Mouse (Mus musculus): Measurements from ENCODE around the gene Rps6kc1.

Gene Rps6kc1

DNA sequence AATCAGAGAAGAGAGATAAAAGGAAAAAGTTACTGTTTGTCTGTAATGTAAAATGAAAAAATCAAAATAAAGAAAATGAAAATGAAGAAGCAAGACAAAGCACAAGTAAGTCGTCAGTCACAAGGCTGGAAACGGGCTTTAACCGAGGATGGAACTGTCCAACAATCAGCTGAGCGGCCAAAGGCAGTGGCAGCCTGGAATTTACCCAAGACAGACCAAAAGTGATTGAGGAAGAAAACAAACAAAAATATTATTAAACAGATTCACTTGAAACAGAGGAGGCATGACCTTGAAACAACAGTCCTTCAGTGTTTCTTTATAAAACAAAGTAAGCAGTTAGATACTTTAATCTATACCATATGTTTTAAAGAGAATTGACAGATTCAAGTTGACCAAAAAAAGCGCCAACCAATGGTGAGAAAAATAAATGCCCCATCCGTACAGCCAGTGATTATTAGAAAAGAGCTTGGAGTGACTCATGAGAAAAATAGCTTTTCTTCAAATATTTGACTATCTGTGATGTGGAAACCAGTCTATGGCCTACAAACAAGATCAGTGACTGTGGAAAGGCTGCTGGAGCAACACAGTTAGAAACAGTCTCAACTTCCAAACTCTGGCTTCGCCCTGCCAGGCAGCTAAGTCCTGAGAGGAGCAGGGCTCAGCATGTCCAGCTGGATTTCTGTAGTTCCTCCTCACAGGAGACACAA lies 77.2 kb downstream of the Rps6kc1 start:
- DNase-seq (ENCODE audit: low spot score), result no peak

DNA sequence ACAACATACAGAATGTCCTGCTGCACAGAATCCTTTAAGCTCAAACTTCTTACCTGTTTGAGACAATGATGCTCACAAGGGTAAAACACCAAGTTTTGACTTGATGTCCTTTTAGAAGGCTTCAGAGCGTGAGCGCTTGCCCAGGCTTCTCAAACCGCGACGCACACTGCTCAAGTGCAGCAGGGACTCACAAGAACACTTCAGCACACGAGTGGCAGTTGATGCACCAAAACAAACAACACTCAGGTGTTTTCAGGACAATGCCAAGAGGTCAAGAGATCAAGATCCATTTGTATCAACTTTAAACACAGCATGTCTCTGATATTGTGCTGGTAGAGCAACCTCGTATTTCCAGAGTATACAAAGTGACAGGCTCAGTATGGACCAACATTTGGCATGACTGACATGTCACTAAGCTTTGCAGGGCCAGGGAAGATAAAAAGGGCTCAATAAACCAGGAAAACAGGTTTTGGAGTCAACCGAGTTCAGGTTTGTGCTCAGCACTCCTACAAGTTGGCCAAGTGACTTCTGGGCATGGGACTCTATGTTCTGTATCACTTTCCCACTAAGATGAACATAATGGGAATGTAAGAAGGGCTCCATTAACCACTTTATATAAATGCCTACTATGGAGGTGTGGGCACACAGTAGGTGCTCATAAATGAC lies 78.5 kb downstream of the Rps6kc1 start:
- no peak for DNase-seq (ENCODE audit: low spot score)

DNA sequence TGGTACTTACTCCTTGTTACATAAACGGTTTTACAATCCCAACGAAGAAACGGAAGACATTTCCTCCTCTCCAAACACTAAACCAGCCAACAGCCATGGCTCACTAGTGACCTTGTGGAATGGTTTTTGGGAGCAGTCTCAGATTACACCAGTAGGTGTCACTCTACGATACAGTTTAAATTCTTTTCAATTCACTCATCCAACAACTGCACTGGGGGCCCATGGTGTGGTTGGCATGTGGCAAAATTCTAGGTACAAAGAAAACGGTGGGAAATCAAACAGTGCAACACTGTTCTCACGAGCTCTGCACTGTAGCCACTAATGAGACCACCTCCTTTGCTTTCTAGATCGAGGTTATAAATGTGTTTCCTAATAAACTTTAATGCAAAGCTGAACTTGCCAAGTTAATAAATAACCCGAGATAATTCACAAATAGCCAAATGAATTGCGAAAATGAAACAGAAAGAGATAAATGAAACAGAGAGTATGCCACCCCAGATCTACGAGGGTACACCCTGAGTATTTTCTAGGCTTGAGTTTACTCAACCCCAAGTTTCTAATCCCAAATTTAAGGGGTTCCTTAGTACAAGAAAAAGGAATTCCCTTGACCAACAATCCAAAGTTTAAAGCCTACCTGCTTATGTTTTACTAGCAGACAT lies 79.6 kb downstream of the Rps6kc1 start:
- DNase-seq (ENCODE audit: low spot score), result peak; percentile 80

GRCm38 (mm10) chr1:190826486-190827034 lies 85.0 kb downstream of the Rps6kc1 start:
- no peak for DNase-seq (ENCODE audit: low spot score)

- DNase-seq (ENCODE audit: low spot score), result no peak
Measured at GRCm38 (mm10) chr1:190823745-190824144, 87.8 kb downstream of the Rps6kc1 start.

DNA sequence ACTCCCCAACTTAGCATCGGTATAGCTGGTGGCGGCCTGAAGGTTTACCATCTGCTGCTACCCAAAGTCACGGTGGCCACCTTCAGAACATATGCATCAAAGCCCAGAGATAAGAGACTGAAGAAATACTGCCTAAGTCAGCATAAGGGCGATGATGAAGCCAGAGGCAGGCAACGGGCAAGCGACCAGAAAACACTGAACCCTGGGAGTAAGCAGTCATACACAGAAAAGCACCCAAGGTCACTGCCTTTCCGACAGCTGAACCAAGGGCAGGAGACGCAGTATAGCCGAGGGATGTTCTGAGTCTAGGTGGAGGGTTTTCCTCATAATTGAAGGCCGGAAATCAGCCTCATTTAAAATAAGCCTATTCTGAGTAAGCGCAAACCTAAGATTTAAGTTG lies 95.4 kb downstream of the Rps6kc1 start:
- no peak for DNase-seq (ENCODE audit: low spot score)

GRCm38 (mm10) chr1:190810408-190810807 lies 101.2 kb downstream of the Rps6kc1 start:
- DNase-seq (ENCODE audit: low spot score), result no peak

DNA sequence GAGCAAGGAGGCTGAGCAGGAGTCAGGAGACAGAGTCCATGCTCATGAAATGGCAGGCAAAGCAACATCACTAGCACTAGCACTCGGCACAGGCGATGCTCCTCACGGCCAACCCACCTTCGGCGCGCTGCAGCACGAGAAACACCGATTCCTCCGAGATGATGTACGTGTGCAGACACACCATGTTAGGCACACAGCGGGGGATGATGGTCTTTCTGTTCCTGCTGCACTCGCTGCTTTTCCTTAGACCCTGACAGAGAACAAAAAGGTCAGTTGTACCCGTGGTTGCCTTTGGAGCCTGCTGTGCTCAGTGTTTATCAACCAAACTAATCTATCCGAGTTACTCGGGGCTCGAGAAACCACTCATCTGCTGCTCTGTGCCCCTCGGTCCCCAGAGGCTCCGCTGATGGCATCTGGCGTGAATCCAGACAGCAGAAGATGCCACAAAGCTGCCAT lies 102.8 kb downstream of the Rps6kc1 start:
- no peak for DNase-seq (ENCODE audit: low spot score)

DNA sequence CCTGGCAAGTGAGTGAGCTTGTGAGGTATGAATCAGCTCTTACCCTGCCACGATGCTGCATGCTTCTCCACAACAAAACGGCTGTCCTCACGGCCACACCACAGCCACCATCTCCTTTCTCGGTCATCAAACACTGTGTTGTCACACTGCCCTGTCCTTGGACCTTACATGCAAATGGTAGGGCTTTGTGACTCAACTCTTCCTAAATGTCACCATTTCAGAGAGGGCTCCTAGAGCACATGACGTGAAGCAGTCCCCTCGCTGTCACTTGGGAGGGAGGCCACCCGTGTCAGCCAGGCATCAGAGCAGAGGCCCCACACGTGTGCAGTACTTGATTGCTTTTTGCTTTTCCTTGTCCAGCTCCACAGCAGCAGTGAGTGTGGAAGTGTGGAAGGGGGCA lies 104.8 kb downstream of the Rps6kc1 start:
- DNase-seq (ENCODE audit: low spot score), result no peak

DNA sequence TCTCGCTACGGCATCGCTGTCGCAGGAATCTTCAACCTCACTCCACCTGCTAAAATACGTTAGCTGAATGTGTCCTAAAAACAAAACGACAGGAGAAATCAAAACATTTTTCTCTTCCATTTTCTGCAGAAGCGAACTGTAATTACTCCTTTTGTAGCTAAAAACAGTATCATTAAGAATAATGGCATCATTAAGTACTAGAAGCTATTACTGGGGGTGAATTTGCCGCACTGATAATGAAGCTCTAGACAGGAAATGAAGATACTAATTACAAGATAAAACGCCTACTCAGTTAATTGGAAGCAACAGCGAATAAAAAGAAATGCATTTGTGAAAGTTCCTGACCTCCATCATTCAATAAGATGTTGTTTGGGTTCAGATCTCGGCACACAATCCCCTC lies 112.9 kb downstream of the Rps6kc1 start:
- no peak for DNase-seq (ENCODE audit: low spot score)

- no peak for DNase-seq (ENCODE audit: low spot score)
Measured at GRCm38 (mm10) chr1:190797483-190798058, 114.0 kb downstream of the Rps6kc1 start.

GRCm38 (mm10) chr1:190796745-190797482 lies 114.7 kb downstream of the Rps6kc1 start:
- peak; percentile 73 for DNase-seq (ENCODE audit: low spot score)

DNA sequence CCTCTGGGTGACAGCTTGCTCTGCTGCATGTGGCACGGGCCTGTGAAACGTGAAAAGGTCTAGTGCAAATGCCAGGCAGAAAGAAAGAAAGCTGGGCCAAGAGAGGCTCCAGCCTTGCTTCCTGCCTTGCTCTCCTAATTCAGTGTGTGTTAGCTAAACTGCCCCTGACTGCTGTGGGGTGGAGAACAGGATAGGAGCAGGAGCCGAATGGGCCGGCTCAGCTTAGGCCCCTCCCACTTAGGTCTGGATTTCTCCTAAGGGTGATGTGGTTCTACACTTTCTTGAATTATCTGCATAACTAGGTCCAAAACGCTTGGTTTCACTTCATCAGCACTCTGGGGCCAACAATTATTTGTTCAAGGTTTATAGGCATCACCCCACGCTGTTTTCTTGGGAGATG lies 119.9 kb downstream of the Rps6kc1 start:
- no peak for DNase-seq (ENCODE audit: low spot score)

DNA sequence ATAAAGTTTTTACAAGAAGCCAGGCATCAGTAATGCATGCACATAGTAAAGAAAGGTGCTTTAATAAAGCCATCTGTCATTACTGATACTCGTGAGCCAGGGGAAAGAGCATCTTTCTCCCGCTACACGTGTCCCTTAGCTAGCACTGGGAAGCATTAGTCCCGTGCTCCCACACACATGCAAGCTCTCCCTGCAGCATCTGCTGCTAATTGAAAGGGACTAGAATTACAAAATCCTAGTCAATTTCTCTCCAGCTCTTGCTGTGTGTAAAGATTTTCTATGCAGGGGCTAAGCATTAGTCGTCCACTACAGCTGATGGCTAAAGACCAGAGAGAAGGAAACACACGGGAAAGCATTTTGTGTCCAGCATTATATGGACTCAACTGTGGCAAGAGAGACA lies 120.8 kb downstream of the Rps6kc1 start:
- DNase-seq (ENCODE audit: low spot score), result peak; percentile 32

- DNase-seq (ENCODE audit: low spot score), result no peak
Measured at GRCm38 (mm10) chr1:190777660-190778059, 133.9 kb downstream of the Rps6kc1 start.

DNA sequence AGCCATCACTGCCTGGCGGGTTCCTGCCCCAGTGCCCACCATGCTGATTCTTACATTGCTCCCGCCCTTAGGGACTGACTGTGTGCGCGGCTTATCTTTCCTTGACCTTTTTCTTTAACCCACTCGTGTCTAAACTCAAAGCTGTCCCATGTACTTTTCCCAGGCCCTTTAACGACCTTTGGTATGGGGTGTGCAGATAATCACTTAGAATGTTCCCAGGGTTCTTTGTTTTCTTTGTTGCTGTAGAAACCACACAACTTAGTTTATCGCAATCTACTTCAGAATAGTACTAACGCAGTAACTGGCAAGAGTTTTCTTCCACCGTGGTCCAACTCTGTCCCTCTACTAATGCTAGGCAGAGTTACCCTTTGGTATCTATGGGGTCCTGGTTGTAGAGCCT lies 135.3 kb downstream of the Rps6kc1 start:
- DNase-seq (ENCODE audit: low spot score), result no peak

GRCm38 (mm10) chr1:190772088-190772885 lies 139.3 kb downstream of the Rps6kc1 start:
- DNase-seq (ENCODE audit: low spot score), result no peak

DNA sequence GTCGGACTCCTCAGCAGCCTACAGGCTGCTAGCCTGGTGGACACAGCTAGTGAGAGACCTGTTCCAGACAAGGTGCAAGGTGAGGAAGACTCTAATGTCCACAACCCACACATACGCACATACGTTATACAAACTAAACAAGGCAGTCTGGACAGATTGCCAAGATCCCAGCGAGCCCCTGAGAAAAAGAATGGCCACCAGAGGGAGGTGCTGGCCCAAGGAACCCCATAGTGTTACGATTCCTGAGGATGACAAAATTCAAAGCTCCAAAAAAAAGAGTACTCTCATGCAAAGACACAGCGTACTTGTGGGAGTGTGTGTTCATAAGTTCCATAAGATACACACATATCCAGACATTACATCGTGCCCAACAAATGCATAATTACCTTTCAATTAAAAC lies 141.8 kb downstream of the Rps6kc1 start:
- no peak for DNase-seq (ENCODE audit: low spot score)

DNA sequence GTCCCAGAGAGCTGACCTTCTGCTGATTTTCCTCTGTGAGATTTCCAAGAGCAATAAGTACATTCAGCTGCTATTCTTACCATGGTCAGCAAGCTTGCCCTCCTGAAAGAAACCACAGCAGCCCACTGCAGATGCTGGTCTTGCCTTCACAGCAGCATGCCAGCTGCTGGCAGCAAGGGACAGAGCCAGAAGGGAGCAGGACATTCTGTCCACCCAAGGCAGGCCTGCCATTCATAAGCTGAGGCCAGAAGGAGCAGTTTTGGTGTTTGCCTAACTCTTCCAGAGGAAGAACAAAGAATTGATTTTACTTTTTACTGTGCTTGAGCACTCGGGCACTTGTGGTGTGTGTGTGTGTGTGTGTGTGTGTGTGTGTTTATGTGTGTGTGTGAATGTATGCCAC lies 143.3 kb downstream of the Rps6kc1 start:
- DNase-seq (ENCODE audit: low spot score), result no peak

DNA sequence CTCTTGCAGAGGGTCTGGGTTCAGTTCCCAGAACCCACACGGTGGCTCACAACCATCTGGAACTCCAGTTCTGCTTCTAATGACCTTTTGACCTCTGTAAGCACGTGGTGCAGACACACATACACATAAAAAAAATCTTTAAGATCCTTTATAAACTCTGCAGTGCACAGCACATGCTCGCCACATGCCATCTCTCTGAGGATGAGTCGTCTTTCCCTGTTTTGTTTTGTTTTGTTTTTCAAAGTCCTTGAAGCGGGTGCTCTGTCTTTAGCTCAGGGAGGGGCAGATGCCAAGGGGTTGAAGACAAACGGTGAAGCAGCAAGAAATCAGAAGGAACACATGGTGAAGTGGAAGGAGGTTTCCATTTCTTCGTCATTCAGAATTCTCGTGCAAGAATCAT lies 143.9 kb downstream of the Rps6kc1 start:
- DNase-seq (ENCODE audit: low spot score), result no peak

DNA sequence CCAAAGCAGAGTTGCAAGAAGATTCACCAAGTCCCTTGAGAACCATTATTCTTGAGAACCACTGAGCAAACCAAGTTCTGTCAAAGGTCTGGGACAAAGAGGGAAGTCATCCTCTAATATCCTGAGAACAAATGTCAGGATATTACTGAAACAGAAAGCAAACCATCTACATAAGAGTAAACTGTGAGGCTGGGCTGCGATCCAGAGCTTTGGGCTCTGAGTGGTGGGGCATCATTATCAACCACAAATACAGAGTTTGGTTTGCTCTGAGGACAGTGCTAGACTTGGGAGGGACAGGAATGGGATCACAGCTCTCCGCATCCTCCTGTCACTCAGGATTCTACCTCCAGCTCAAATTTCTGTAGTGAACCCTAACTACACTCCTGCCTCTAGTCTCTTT lies 144.8 kb downstream of the Rps6kc1 start:
- no peak for DNase-seq (ENCODE audit: low spot score)

All from layer of hippocampus, adult 11-12 months (tissue).